22 mouse cellular contexts compared by ENCODE assay signal in genomic region chr11:8848049-8848448, GRCm38 (mm10).
DNase-seq lines count a peak whose midpoint lies in the region; ATAC-seq lines count a peak whose summit lies in the region.
"Had no signal": no experiment of that assay in that cellular context is flagged by ENCODE, and none has a peak within 500 bp of the region (broad histone marks: within the 10 kb centered on the region; RNA-seq: fewer than 3 reads in every experiment).

No protein-coding gene starts in this region.

- ATAC-seq in hematopoietic stem cell, adult 5-6 weeks (replicated peaks in 1 of 2; ENCODE audit: insufficient read depth in 1 of 2, low FRiP score in 2 of 2, low TSS enrichment in 1 of 2, low read depth in 1 of 2, poor library complexity in 2 of 2, severe bottlenecking in 2 of 2) = peak; percentile 14 to 47; a peak in 1 of 4 replicates
- peak; percentile 72 for ATAC-seq in megakaryocyte progenitor cell, adult 5-6 weeks (replicated peaks; ENCODE audit: poor library complexity)
- ATAC-seq: forebrain, embryonic 15.5 days; hindbrain, embryonic 16.5 days; intestine, embryonic 15.5 days; Patski had no signal

- DNase-seq in kidney, postnatal 10 days = peak; percentile 0
- no peak for DNase-seq in kidney, postnatal 25 days
- no peak for DNase-seq in gastrocnemius, adult 18-20 months (ENCODE audit: low spot score)
- DNase-seq in cerebellum, adult 9-11 months = no peak
- no peak for DNase-seq in cerebellum, adult 11-12 months
- DNase-seq: adrenal gland, postnatal 10 days; adrenal gland, postnatal 36 days; B cell, adult 2 months; cerebellum, adult 11 months; cerebellum, adult 8-10 months; cerebellum, postnatal 14 days; gastrocnemius, postnatal 10 days; gastrocnemius, postnatal 36 days; heart, adult 18-20 months; heart, postnatal 14 days; heart, postnatal 4 days had no signal
